Mouse (Mus musculus) adipocyte (in vitro differentiated cells): ENCODE data around the gene Idh3g.

ENCODE experiments used
- DNase-seq: peaks from one replicate; pipeline ENCODE4 v3.0.0-alpha.2; 2016; ENCODE audit warnings: low spot score

The Idh3g gene

GRCm38 (mm10) chrX:73786364-73787224 lies at the start of gene Idh3g, which contains the start of gene Ssr4:
Gene Idh3g (minus strand): TSS chrX:73786897.
Gene Ssr4 (plus strand): TSS chrX:73787028.
- peak; percentile 98 for DNase-seq

- DNase-seq = no peak
These were observed 49.0 kb upstream of the Idh3g start for GRCm38 (mm10) chrX:73835731-73836130.

- peak; percentile 7 for DNase-seq
These were observed 37.8 kb upstream of the Idh3g start, which contains the start of gene Pdzd4 for GRCm38 (mm10) chrX:73824185-73825151. Gene Pdzd4 (minus strand): TSS chrX:73824969.

GRCm38 (mm10) chrX:73823747-73824146 lies 37.0 kb upstream of the Idh3g start:
- no peak for DNase-seq

GRCm38 (mm10) chrX:73816596-73817314 lies 30.1 kb upstream of the Idh3g start:
- no peak for DNase-seq

GRCm38 (mm10) chrX:73815072-73815471 lies 28.4 kb upstream of the Idh3g start:
- DNase-seq = no peak

- DNase-seq = no peak
These were observed 19.1 kb upstream of the Idh3g start for GRCm38 (mm10) chrX:73805814-73806213.

GRCm38 (mm10) chrX:73798502-73798901 lies 11.8 kb upstream of the Idh3g start:
- peak; percentile 63 for DNase-seq

GRCm38 (mm10) chrX:73797511-73797910 lies 10.8 kb upstream of the Idh3g start:
- DNase-seq = no peak

GRCm38 (mm10) chrX:73793505-73793904 lies 6.8 kb upstream of the Idh3g start:
- no peak for DNase-seq

GRCm38 (mm10) chrX:73793039-73793438 lies 6.3 kb upstream of the Idh3g start:
- DNase-seq = no peak

- no peak for DNase-seq
These were observed 1.8 kb upstream of the Idh3g start for GRCm38 (mm10) chrX:73788501-73788900.

GRCm38 (mm10) chrX:73787225-73787558 lies 495 bp upstream of the Idh3g start:
- no peak for DNase-seq

- DNase-seq = no peak
These were observed 1.0 kb downstream of the Idh3g start for GRCm38 (mm10) chrX:73785666-73786065.

GRCm38 (mm10) chrX:73782227-73782626 lies 4.5 kb downstream of the Idh3g start:
- no peak for DNase-seq

GRCm38 (mm10) chrX:73774802-73775483 lies 11.8 kb downstream of the Idh3g start:
- DNase-seq = no peak

- DNase-seq = no peak
These were observed 12.4 kb downstream of the Idh3g start, which contains the start of gene Srpk3 for GRCm38 (mm10) chrX:73774168-73774760. Gene Srpk3 (plus strand): TSS chrX:73774405.

GRCm38 (mm10) chrX:73767267-73767666 lies 19.4 kb downstream of the Idh3g start:
- no peak for DNase-seq

GRCm38 (mm10) chrX:73765311-73765710 lies 21.4 kb downstream of the Idh3g start:
- peak; percentile 79 for DNase-seq

GRCm38 (mm10) chrX:73758611-73759290 lies 27.9 kb downstream of the Idh3g start:
- DNase-seq = no peak
